Mouse (Mus musculus): Measurements from ENCODE around the gene Edil3. TPM values are rescaled to one million over a fixed set of nuclear protein-coding genes. Genes with fewer than 3 reads are reported as not detected.

The Edil3 gene
- polyA plus RNA-seq, 1 experiment = 30.8 TPM

DNA sequence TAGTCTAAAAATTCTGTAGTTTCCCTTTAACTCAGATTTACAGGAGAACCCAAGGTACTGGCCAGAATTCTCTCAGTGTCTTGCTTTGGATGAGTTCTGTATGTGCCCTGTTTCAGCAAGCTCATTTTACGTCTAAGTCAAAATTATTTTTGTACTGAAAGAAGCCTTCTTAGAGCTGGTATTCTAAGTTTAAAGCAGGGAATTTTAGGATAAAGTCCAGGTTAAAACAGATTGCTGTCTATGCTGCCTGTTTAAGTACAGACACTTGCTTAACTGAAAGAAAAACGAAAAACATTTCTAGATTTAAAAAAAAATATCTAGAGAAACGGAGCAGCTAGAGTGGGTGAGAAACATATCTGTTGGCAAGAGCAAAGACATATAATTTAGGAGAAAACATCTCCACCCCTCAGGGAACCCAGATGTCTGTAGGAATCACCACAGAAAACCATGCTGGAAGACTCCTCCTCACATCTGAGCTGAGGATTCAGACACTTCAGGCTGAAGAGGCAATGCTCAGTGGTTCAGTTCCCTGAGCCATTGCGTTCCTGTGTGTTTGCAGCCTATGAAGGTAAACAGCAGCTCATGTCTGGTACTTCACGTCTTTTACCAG, 465.5 kb downstream of the Edil3 start:
- DNase-seq (ENCODE audit: low read depth) = no peak

DNA sequence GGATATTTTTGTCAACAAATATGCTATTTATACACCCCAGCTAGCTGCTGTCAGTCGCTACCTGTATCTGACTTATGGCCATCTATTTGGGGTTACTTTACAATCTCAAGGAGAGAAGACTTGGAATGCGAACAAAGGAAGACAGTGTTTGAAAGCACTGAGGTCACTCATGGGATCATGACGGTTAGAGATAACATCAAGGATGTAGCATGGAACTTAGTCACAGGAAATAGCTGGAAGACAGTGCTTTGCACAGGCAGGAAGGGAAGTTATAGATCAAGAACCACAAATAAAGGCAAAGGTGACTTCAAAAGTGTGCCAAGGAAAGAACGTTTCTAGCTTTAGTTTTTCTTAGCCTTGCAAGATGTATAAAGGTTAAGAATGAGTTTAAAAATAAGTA, 466.9 kb downstream of the Edil3 start:
- no peak for DNase-seq (ENCODE audit: low read depth)
- no peak for TF ChIP-seq POLR2A (IDR thresholded peaks at IDR 0.05; ENCODE audit: borderline replicate concordance, extremely low read depth, insufficient read depth, insufficient read length, poor library complexity, severe bottlenecking)
- TF ChIP-seq CTCF (IDR thresholded peaks at IDR 0.05; ENCODE audit: borderline replicate concordance, extremely low read depth, insufficient read depth, insufficient read length) = no peak

More for the DNA sequence above, 465.5 kb downstream of the Edil3 start:
- TF ChIP-seq CTCF (IDR thresholded peaks at IDR 0.05; ENCODE audit: borderline replicate concordance, extremely low read depth, insufficient read depth, insufficient read length) = no peak
- no peak for TF ChIP-seq POLR2A (IDR thresholded peaks at IDR 0.05; ENCODE audit: borderline replicate concordance, extremely low read depth, insufficient read depth, insufficient read length, poor library complexity, severe bottlenecking)

DNA sequence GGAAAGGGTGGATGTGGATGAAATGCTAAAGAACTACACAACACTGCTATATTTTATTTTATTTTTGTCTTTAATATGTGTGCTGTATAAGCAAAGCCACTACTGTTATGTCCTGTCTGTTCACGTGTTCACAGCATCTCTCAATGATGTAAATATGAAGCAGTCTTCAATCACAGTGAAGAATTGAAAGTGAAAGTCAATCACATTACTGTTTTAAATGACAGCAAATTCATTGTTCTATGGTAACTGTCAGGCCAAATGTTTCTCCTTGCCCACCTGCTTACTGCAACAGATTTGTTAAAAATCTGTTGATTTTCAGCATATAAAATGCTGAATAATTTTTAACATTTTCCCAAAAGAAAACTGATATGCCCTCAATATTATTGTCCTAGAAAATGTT, 499.9 kb downstream of the Edil3 start:
- TF ChIP-seq CTCF (IDR thresholded peaks at IDR 0.05; ENCODE audit: borderline replicate concordance, extremely low read depth, insufficient read depth, insufficient read length) = no peak
- no peak for TF ChIP-seq POLR2A (IDR thresholded peaks at IDR 0.05; ENCODE audit: borderline replicate concordance, extremely low read depth, insufficient read depth, insufficient read length, poor library complexity, severe bottlenecking)
- no peak for DNase-seq (ENCODE audit: low read depth)

DNA sequence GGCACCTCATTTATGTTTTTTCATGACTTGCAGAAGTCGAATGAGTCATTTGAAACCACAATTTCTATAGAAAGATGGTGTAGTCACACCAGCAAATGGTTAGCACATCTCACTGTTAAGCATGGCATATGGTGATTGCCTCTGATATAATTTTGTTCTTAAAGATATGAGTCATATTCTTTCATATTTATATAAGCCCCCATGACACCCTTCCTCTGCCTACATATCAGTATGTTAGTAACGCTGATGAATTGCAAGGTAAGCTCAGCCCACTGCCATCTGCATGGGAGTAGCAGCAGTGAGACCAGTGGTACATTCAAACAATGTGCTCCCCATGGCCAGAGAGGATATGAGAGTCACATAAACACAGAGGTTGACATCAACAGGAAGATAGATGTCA, 503.0 kb downstream of the Edil3 start:
- no peak for DNase-seq (ENCODE audit: low read depth)
- TF ChIP-seq CTCF (IDR thresholded peaks at IDR 0.05; ENCODE audit: borderline replicate concordance, extremely low read depth, insufficient read depth, insufficient read length) (no peak), POLR2A (IDR thresholded peaks at IDR 0.05; ENCODE audit: borderline replicate concordance, extremely low read depth, insufficient read depth, insufficient read length, poor library complexity, severe bottlenecking) (no peak)

DNA sequence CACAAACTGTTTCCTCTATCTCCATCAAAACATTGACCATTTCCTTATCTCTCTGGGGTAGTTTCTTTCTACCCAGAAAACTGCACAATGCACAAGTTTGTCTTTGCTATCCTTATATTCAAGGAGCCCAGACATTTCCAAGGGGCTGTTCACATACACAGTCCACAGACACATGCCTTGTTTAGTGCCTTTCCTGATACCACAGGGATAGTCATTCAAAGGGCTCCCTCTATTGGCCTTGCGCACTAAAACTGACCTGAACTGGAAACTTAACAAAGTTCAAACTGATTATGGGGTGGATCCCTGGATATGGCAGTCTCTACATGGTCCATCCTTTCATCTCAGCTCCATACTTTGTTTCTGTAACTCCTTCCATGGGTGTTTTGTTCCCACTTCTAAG, 513.2 kb downstream of the Edil3 start:
- DNase-seq (ENCODE audit: low read depth) = peak; percentile 69
- TF ChIP-seq POLR2A (IDR thresholded peaks at IDR 0.05; ENCODE audit: borderline replicate concordance, extremely low read depth, insufficient read depth, insufficient read length, poor library complexity, severe bottlenecking) = no peak
- peak; percentile 49; the same call in 1 of the 2 replicates for TF ChIP-seq CTCF (IDR thresholded peaks at IDR 0.05; ENCODE audit: borderline replicate concordance, extremely low read depth, insufficient read depth, insufficient read length)

DNA sequence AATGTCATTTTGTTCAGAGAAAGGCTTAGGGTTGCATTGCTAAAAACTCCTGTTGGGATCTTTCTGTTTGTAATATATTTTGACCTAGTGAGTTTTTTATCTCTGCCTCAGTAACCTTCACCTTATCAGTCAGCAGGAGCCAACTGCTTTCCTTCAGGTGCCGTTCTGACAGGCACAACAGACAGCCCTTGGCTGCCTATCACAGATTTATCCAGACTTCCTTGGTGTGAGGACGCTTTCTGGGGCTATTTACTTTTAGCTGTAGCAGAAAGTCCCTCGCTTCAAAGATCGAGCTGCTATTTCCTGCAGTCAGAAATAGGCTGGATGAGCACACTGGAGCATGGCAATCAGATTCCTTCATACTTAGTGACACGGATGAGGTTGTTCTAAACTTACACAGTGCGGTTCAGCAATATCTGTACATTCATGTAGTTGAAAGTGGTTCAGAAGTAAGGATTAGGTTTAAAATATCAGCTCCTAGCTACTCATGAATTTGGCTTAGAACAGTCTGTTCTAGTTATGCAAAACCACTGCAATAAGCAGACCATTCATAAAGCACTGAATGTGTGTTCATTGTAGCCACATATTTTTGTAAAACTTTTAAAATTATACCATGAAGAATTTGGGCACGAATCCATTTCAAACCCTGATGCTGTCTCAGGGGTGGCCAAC, 514.8 kb downstream of the Edil3 start:
- TF ChIP-seq POLR2A (IDR thresholded peaks at IDR 0.05; ENCODE audit: borderline replicate concordance, extremely low read depth, insufficient read depth, insufficient read length, poor library complexity, severe bottlenecking) = no peak
- no peak for TF ChIP-seq CTCF (IDR thresholded peaks at IDR 0.05; ENCODE audit: borderline replicate concordance, extremely low read depth, insufficient read depth, insufficient read length)
- peak; percentile 24 for DNase-seq (ENCODE audit: low read depth)

DNA sequence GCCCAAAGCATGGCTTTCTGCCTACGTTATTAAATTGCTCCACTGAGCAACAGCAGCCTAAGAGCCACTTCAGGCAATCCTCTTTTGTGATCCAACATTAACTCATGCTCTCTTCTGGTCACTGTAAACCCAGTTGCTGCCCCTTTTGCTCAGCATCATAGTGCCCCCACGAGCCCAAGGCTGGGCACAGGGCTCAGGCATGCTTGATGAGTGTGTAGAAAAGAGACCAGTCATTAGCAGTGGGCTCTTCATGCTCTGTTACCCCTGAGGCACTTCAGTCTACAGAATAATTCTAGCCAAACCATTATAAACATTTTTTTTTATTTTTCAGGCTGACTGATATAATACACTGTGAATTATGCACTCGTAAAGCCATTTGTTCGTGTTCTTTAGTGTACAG, 517.8 kb downstream of the Edil3 start:
- peak; percentile 77 for DNase-seq (ENCODE audit: low read depth)
- TF ChIP-seq POLR2A (IDR thresholded peaks at IDR 0.05; ENCODE audit: borderline replicate concordance, extremely low read depth, insufficient read depth, insufficient read length, poor library complexity, severe bottlenecking) = no peak
- no peak for TF ChIP-seq CTCF (IDR thresholded peaks at IDR 0.05; ENCODE audit: borderline replicate concordance, extremely low read depth, insufficient read depth, insufficient read length)

DNA sequence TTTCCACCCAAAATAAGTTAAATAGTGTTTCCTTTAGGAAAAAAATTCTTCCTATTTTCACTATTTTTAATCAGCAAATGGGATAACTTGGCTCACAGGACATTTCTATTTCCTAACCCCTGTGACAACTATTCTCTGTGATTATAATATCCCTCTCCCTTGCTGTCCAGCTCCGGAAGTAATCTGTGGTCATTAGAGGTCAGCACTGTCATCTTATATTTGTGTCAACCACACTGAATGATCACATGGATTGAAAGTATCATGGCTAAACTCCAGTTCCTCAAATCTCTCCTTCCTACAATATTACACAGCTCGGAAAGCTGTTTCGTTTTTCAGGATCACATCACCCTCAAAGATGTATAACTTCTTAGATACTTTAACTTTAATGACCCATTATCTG, 518.5 kb downstream of the Edil3 start:
- no peak for TF ChIP-seq POLR2A (IDR thresholded peaks at IDR 0.05; ENCODE audit: borderline replicate concordance, extremely low read depth, insufficient read depth, insufficient read length, poor library complexity, severe bottlenecking)
- TF ChIP-seq CTCF (IDR thresholded peaks at IDR 0.05; ENCODE audit: borderline replicate concordance, extremely low read depth, insufficient read depth, insufficient read length) = no peak
- DNase-seq (ENCODE audit: low read depth) = no peak

DNA sequence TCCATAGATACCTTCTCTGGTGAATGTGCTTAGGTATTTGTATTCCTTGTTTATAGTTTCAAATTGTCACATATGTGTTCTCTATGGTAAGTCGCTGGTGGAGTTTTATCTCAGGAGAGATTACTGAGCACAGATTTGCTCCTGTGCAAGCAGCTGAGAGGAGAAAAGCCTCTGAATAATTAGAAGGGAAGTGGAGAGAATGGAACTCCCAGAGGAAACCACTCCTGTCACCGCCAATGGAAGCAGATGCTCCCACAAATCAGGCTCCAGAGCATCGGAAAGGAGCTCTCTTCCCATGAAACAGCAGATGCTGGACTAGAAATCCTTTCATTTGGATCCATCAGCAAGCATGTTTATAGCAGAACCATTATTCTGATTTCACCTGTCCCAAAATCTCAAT, 534.0 kb downstream of the Edil3 start:
- TF ChIP-seq CTCF (IDR thresholded peaks at IDR 0.05; ENCODE audit: borderline replicate concordance, extremely low read depth, insufficient read depth, insufficient read length) = no peak
- peak; percentile 69 for DNase-seq (ENCODE audit: low read depth)

DNA sequence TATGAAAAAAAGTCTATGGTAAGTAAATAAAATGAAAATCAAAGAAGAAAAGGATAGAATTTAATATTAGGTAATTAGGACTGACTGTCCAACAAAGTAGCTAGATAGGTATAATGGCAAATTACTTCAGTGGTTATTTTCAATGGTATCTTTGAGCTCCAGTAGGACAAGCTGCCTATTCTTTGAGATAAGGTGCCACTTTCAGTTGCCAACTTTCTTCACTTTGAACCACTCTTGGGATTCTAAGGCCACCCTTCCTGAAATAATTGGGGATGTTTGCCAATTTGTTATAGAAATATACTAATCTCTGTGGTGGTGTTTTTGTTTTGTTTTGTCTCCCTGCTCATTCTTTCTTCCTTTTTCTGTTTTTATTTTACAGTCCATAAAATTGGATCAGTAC, 537.1 kb downstream of the Edil3 start:
- TF ChIP-seq CTCF (IDR thresholded peaks at IDR 0.05; ENCODE audit: borderline replicate concordance, extremely low read depth, insufficient read depth, insufficient read length) = no peak
- no peak for TF ChIP-seq POLR2A (IDR thresholded peaks at IDR 0.05; ENCODE audit: borderline replicate concordance, extremely low read depth, insufficient read depth, insufficient read length, poor library complexity, severe bottlenecking)
- no peak for DNase-seq (ENCODE audit: low read depth)

DNA sequence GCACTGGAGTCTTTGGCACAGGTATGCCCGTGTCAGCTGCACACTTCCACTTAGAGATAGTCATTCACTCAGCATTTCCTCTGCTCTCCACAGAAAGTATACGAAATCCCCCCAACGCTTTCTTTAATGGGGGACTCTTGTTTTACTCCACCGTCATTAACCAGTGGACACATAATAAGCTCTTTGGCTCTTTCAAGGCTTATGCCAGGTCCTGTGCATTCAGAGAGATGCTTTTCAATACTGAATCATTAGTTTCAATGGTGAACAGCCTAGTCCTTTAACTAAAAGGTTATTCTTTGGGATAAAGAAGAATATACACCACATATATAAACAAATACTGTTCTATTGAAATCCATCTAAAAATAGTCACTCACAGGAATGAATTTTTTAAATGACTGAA, 541.0 kb downstream of the Edil3 start:
- peak; percentile 71 for DNase-seq (ENCODE audit: low read depth)
- TF ChIP-seq CTCF (IDR thresholded peaks at IDR 0.05; ENCODE audit: borderline replicate concordance, extremely low read depth, insufficient read depth, insufficient read length) = no peak
- no peak for TF ChIP-seq POLR2A (IDR thresholded peaks at IDR 0.05; ENCODE audit: borderline replicate concordance, extremely low read depth, insufficient read depth, insufficient read length, poor library complexity, severe bottlenecking)

DNA sequence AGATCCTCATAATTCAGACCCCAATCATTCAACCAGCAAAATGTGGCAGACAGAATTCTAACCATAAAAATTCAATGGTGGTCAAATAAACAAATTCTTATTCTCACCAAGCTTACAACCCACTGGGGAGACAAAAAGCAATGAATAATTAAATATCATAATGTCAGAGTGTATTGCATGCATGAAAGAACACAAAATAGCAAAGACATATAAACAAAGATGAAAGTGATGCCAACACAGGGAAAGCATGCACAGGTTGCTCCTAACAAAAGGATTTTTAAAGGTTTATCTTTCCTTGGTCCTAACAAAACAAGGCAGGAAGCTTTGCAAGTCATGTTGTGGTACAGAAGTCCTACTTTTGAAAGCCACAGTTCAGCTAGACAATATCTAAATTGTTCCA, 550.0 kb downstream of the Edil3 start:
- TF ChIP-seq CTCF (IDR thresholded peaks at IDR 0.05; ENCODE audit: borderline replicate concordance, extremely low read depth, insufficient read depth, insufficient read length) (no peak), POLR2A (IDR thresholded peaks at IDR 0.05; ENCODE audit: borderline replicate concordance, extremely low read depth, insufficient read depth, insufficient read length, poor library complexity, severe bottlenecking) (no peak)
- no peak for DNase-seq (ENCODE audit: low read depth)
